Mouse (Mus musculus) T-helper 1 cell (primary cell): ENCODE measurements around the gene Aspdh.

Source experiments
- in situ Hi-C: fragments of 300-600 bp; cut with MboI, MseI; formaldehyde crosslinking; loops from one replicate; pipeline ENCODE4 v1.15.1; 2025; ENCODE audit warnings: high pct_unique_total_duplicates

Gene Aspdh

GRCm38 (mm10) chr7:44446070-44446855 lies 18.9 kb upstream of the Aspdh start:
- in situ Hi-C loops, result no loop called here

GRCm38 (mm10) chr7:44453256-44453655 lies 11.9 kb upstream of the Aspdh start:
- in situ Hi-C loops, result no loop called here

- in situ Hi-C loops, result no loop called here
These were observed 8.9 kb upstream of the Aspdh start for GRCm38 (mm10) chr7:44456302-44456701.

- in situ Hi-C loops, result no loop called here
These were observed 5.1 kb upstream of the Aspdh start for GRCm38 (mm10) chr7:44460067-44460466.

GRCm38 (mm10) chr7:44460767-44461502 lies 4.3 kb upstream of the Aspdh start:
- in situ Hi-C loops, result no loop called here

- in situ Hi-C loops, result no loop called here
These were observed 3.5 kb upstream of the Aspdh start for GRCm38 (mm10) chr7:44461503-44462217.

DNA sequence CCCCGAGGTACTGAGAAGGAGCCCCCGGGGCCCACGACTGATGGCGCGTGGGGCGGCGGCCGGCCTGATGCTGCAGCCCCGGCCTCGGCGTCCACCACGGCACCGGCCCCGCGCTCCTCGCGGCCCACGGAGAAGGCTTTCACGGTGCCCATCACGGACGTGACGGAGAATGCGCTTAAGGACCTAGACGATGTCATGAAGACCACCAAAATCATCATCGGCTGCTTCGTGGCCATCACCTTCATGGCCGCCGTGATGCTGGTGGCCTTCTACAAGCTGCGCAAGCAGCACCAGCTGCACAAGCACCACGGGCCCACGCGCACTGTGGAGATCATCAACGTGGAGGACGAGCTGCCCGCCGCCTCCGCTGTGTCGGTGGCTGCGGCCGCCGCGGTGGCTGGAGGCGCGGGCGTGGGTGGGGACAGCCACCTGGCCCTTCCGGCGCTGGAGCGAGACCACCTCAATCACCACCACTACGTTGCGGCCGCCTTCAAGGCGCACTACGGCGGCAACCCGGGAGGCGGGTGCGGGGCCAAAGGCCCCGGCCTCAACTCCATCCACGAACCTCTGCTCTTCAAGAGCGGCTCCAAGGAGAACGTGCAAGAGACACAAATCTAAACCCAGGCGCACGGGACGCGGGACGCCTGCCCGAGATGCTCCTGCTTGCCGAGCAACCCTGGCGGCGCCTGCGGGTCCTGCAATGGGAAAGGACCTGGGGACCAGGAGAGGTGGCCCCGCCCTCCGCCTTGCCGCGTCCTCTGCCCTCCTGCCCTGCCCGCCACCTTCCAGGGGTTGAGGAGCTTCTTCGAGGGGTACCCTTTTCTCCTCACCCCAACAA lies 2.8 kb upstream of the Aspdh start:
- in situ Hi-C loops, result no loop called here

DNA sequence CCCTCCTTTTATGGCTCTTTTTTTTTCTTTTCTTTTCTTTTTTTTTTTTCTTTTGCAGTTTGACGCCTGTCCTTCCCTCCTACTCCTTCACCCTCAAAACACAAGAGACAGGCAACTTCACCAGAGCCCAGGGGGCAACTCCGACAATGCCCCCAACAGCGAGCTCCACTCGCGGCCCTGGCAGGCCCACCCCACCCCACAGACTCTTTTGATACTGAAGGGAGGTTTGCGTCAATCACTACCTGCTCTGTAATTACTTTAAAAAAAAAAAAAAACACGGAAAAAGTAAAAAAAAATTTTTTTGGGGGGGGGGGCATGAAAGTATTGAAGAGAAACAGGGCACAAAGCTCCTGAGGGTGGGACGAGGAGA lies 2.1 kb upstream of the Aspdh start:
- in situ Hi-C loops, result no loop called here

DNA sequence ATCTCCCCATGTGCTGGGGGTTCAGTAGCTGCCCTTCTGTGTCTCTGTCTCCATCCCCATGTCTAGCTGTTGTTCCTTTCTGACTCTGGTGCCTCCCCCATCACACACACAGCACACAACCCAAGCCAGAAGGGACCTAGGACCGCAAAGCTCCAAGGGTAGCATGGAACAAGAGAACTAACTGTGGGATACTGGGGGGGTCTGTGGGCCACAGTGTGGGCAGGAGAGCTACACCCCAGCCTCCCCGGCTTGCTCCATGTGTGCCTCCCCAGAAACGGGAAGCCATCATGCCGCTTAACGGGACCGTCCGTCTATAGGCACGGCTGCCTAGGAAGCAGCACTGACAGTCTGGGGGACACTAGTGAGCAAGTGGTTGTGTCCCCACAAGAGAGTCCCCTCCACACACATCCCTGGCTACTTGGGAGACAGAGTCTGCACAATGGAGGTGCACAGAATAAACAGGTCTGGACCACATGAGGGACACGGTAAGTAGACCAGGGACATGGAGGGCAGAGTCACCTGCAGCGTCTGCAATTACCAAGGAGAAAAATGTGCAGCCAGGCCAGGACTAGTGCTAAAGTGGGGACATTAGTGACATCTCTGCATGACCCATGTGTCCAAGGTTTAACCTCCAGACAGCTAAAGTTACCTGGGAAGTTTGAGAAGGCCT lies 1.5 kb upstream of the Aspdh start:
- in situ Hi-C loops, result no loop called here

DNA sequence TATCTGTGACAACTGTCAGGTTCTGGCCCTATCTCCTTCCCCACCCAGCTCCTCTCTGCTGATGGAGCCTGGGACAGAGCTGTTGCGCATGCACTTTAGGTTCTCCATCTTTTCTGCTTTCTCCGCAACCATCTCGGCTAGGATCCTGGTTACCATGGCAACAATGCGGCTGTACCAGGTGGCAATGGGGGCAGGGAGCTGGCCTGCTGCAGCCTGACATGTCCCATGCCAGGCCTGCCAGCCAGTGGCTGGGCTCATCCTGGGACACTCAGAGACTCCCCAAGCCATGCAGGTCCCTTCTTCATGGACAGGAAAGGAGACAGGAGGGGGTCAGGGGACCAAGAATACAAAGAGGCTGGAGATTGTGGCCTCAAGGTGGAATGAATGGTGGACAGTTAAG lies 680 bp upstream of the Aspdh start:
- in situ Hi-C loops, result no loop called here

DNA sequence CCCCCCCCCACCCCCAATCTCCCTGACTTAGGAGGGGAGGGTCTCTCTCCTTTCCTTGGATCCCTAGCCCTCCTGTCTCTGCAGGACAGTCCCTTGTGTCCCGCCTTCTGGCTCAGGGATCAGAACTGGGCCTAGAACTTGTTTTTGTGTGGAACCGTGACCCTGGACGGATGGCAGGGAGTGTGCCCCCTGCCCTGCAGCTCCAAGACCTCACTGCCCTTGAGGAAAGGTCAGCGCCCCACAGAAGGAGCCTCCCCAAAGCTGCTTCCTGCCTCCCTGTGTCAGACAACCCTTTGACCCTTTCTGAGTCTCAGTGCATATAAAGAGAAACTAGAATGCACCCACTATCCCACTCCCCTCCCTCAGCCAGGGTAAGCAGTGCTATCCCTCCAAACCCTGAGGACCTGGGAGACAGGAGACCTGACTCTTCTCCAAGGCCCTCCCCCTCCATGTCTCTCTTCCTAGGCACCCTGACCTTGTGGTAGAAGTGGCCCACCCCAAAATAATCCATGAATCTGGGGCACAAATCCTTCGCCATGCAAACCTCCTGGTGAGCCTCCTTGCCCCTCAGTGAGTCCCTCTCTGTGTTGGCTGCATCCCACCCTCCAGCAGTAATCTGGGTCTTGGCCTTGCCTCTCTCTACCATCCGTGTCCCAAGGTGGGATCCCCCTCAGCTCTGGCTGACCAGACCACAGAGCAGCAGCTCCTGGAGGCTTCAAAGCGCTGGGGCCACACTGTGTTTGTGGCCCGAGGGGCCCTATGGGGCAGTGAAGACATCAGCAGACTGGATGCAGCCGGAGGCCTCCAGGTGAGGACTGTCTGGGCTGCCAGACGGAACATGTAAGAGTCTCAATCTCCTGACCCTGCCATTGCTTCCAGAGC lies 1.1 kb downstream of the Aspdh start:
- in situ Hi-C loops, result loop anchor here (5.0 kb wide), 1 partner anchor 64 kb away; no protein-coding TSS in a partner anchor

GRCm38 (mm10) chr7:44466888-44467311 lies 1.7 kb downstream of the Aspdh start:
- in situ Hi-C loops, result loop anchor here (5.0 kb wide), 1 partner anchor 65 kb away; no protein-coding TSS in a partner anchor

DNA sequence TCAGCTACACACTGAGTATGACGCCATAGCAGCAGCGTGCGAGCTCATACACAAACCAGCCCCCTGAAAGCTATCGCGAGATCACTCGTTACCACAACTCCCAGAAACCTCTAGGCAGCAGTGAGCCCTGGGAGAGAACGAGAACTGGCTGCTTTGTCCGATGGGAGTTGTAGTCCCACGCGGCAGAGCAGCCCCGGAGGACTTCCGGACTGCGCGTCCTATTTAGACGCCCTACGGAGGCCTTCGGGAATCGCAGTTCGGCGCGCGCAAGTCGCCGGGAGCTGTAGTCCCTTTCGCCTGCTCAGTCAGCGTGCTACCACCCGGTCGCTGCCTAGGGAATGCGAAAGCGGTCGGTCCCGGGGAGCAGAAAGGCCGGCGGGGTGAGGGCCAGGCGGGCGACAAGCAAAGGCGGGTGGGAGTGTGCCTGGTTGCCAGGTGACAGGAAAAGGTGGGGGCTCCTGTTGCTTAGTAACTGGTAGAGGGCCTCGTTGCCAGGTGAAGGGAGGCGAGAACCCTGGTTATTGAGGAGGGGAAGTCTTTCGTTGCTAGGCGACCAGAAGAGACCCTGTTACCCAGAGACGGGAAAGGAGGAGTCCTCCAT lies 2.7 kb downstream of the Aspdh start, which contains the start of gene Josd2:
Gene Josd2 (plus strand): TSS at position 170 of the 601 bp plus-strand sequence.
- in situ Hi-C loops, result loop anchor here (5.0 kb wide), 1 partner anchor 66 kb away; no protein-coding TSS in a partner anchor

DNA sequence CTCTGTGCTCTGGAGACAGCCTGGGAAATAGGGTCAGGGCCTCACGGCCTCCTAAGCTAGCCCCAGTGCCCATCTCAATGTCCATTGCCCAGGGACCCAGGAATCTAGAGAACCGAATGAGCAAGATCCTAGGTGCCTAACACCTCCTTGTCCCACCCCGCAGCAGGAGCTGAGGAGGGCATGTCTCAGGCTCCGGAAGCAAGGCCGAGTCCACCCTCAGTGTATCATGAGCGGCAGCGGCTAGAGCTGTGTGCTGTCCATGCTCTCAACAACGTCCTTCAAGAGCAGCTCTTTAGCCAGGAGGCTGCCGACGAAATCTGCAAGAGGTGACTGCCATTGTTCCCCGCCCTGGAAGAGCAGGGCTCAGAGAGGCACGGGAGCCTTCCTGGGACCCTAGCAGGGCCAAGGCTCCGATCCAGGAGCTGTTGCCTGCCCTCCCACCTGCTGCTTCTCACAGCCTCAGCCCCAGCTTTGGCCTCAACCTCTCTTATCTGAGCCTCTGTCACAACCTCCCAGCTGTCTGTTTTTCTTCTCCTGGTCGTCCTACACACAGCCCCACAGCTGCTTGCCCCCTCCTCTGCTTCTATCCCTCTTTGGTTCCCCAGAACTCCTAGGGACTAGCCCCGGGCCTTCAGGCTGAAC lies 3.6 kb downstream of the Aspdh start:
- in situ Hi-C loops, result loop anchor here (5.0 kb wide), 1 partner anchor 66 kb away; no protein-coding TSS in a partner anchor

DNA sequence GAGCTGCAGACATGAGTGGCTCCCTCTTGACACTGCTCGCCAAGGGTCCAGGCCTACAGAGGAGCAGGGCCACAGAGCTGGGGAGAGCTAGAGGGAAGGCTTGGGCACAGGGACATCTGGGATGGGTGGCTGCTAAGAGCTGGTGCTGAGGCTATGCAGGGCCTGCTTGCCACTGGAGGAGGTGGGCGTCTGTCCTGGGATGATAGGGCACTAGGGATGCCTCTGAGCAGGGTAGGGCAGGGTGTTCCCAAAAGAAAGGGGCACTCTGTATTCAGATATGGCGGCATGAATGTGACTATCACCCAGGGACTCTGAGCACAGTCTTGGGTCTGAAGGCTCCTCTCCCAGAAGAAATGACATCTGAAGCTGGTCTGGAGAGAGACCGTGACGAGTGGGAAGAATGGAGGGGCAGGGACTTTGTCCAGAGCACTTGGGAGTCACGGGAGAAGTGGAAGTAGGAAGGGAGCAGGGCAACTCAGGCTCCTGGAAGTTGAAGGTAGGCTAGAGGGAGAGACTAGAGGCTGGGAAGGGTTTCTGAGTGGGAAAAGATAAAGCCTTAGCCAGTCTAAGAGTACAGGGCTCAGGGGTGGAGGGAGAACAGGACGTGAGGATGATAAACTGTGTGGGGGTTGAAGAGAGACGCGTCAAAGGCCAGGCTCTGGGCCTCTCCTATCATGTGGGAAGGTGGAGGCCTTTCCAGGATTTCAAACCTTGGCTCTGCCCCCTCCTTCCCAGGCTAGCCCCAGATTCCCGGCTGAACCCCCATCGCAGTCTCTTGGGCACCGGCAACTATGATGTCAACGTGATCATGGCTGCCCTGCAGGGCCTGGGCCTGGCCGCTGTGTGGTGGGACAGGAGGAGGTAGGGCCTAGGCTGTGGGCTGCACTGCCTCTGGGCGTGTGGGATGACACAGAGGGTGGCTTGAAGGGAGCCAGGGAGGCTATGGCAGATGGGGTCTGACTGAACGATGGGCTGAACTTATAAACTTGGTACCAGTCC lies 4.8 kb downstream of the Aspdh start:
- in situ Hi-C loops, result loop anchor here (5.0 kb wide), 1 partner anchor 68 kb away; no protein-coding TSS in a partner anchor

DNA sequence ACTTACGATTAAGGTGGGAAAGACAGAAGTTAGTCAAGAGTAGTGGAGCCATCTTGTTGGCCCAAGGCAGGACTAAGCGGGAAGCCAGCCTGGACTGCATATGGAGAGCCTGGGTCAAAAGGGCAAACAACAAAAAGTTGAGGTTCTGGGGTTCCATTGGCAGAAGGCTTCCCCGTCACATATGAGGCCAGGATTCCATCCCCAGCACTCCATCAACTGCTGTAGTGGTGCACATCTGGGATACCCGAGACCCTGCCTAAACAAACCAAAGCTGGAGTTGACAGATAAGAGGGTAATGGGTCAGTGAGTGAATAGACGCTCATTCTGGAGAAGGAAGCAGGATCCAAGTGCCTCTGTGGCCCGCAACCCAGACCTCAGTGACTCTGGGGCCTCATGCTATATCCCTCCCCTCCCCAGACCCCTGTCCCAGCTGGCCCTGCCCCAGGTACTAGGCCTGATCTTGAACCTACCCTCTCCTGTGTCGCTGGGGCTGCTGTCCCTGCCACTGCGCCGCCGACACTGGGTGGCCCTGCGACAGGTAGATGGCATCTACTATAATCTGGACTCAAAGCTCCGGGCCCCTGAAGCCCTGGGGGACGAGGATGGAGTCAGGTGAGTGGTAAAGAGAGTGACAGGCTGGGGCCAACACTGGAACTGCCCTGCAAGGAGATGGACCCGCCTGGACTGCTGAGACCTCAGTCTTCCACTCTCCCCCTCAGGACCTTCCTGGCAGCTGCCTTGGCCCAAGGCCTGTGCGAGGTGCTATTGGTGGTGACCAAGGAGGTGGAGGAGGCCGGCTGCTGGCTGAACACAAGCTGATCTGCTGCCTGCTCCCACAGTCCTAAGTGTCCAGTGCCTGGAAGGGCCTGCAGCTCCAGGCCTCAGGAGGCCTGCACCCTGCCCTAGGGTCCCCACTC lies 5.8 kb downstream of the Aspdh start:
- in situ Hi-C loops, result no loop called here
